Mouse (Mus musculus): Measurements from ENCODE around the gene Skap1. TPM values are rescaled to one million over a fixed set of nuclear protein-coding genes. Genes with fewer than 3 reads are reported as not detected.

The Skap1 gene
- polyA plus RNA-seq, 1 experiment from 2014 or later = 7.6 TPM

- DNase-seq (ENCODE audit: low spot score) = peak; percentile 82
These were observed 117.4 kb downstream of the Skap1 start for GRCm38 (mm10) chr11:96581604-96582384.

GRCm38 (mm10) chr11:96582595-96582994 is 118.2 kb downstream of the Skap1 start:
- Histone ChIP-seq H3K4me2 (ENCODE audit: low read length) (no peak overlapping the region), H3K27me3 (ENCODE audit: insufficient read depth, low read length) (no peaks in the 10 kb centered on the region), H3K4me1 (replicated peaks; ENCODE audit: insufficient read depth, low read length) (peaks cover 12% of the 10 kb centered on the region), H3K9ac (ENCODE audit: low read depth, low read length) (no peak overlapping the region), H3K4me3 (replicated peaks; ENCODE audit: low read depth, low read length) (no peak overlapping the region), H3K27ac (no peak overlapping the region), H3K9me3 (replicated peaks; ENCODE audit: low read length) (no peaks in the 10 kb centered on the region), H3K36me3 (ENCODE audit: insufficient read depth, low read length) (no peaks in the 10 kb centered on the region)
- DNase-seq (ENCODE audit: low spot score) (no peak), ATAC-seq (replicated peaks; ENCODE audit: low FRiP score, low read depth) (no peak)
- no peak for TF ChIP-seq CTCF (IDR thresholded peaks at IDR 0.05; ENCODE audit: low read depth)
- 27% methylated on average over 10 of the region's 10 CpGs for WGBS

More at GRCm38 (mm10) chr11:96581604-96582384, 117.4 kb downstream of the Skap1 start:
- WGBS = 42% methylated on average over 10 of the region's 10 CpGs
- Histone ChIP-seq H3K36me3 (ENCODE audit: insufficient read depth, low read length) (no peaks in the 10 kb centered on the region), H3K9ac (ENCODE audit: low read depth, low read length) (no peak overlapping the region), H3K27ac (no peak overlapping the region), H3K27me3 (ENCODE audit: insufficient read depth, low read length) (no peaks in the 10 kb centered on the region), H3K9me3 (replicated peaks; ENCODE audit: low read length) (no peaks in the 10 kb centered on the region), H3K4me1 (replicated peaks; ENCODE audit: insufficient read depth, low read length) (peaks cover 16% of the 10 kb centered on the region), H3K4me2 (ENCODE audit: low read length) (no peak overlapping the region), H3K4me3 (replicated peaks; ENCODE audit: low read depth, low read length) (no peak overlapping the region)
- TF ChIP-seq CTCF (IDR thresholded peaks at IDR 0.05; ENCODE audit: low read depth) = peak; percentile 79
- no peak for ATAC-seq (replicated peaks; ENCODE audit: low FRiP score, low read depth)

- 51% methylated on average over 3 of the region's 3 CpGs for WGBS
- no peak for TF ChIP-seq CTCF (IDR thresholded peaks at IDR 0.05; ENCODE audit: low read depth)
- Histone ChIP-seq H3K4me2 (ENCODE audit: low read length) (no peak overlapping the region), H3K9me3 (replicated peaks; ENCODE audit: low read length) (no peaks in the 10 kb centered on the region), H3K4me1 (replicated peaks; ENCODE audit: insufficient read depth, low read length) (no peaks in the 10 kb centered on the region), H3K9ac (ENCODE audit: low read depth, low read length) (no peak overlapping the region), H3K27ac (no peak overlapping the region), H3K27me3 (ENCODE audit: insufficient read depth, low read length) (no peaks in the 10 kb centered on the region), H3K36me3 (ENCODE audit: insufficient read depth, low read length) (no peaks in the 10 kb centered on the region), H3K4me3 (replicated peaks; ENCODE audit: low read depth, low read length) (no peak overlapping the region)
- DNase-seq (ENCODE audit: low spot score) = no peak
- ATAC-seq (replicated peaks; ENCODE audit: low FRiP score, low read depth) = no peak
These were observed 125.4 kb downstream of the Skap1 start for GRCm38 (mm10) chr11:96589828-96590227.

GRCm38 (mm10) chr11:96595890-96596289 is 131.5 kb downstream of the Skap1 start:
- no peaks in the 10 kb centered on the region for H3K9me3 ChIP-seq (replicated peaks; ENCODE audit: low read length)
- WGBS = 28% methylated on average over 12 of the region's 12 CpGs
- H3K27ac ChIP-seq = no peak overlapping the region
- no peaks in the 10 kb centered on the region for H3K36me3 ChIP-seq (ENCODE audit: insufficient read depth, low read length)
- no peaks in the 10 kb centered on the region for H3K27me3 ChIP-seq (ENCODE audit: insufficient read depth, low read length)
- ATAC-seq (replicated peaks; ENCODE audit: low FRiP score, low read depth) (no peak), DNase-seq (ENCODE audit: low spot score) (no peak)
- H3K4me3 ChIP-seq (replicated peaks; ENCODE audit: low read depth, low read length) = no peak overlapping the region
- TF ChIP-seq CTCF (IDR thresholded peaks at IDR 0.05; ENCODE audit: low read depth) = 0 out of 2 replicates have a peak, but pooled peaks have one; percentile 18
- H3K9ac ChIP-seq (ENCODE audit: low read depth, low read length) = no peak overlapping the region
- peak overlapping the region; percentile 38 for H3K4me2 ChIP-seq (ENCODE audit: low read length)
- H3K4me1 ChIP-seq (replicated peaks; ENCODE audit: insufficient read depth, low read length) = no peaks in the 10 kb centered on the region

- no peak overlapping the region for H3K9ac ChIP-seq (ENCODE audit: low read depth, low read length)
- ATAC-seq (replicated peaks; ENCODE audit: low FRiP score, low read depth) (no peak), DNase-seq (ENCODE audit: low spot score) (no peak)
- H3K4me2 ChIP-seq (ENCODE audit: low read length) = peak overlapping the region; percentile 38
- 21% methylated on average over 6 of the region's 6 CpGs for WGBS
- H3K4me1 ChIP-seq (replicated peaks; ENCODE audit: insufficient read depth, low read length) = no peaks in the 10 kb centered on the region
- no peaks in the 10 kb centered on the region for H3K27me3 ChIP-seq (ENCODE audit: insufficient read depth, low read length)
- no peak overlapping the region for H3K27ac ChIP-seq
- H3K36me3 ChIP-seq (ENCODE audit: insufficient read depth, low read length) = no peaks in the 10 kb centered on the region
- TF ChIP-seq CTCF (IDR thresholded peaks at IDR 0.05; ENCODE audit: low read depth) = no peak
- H3K4me3 ChIP-seq (replicated peaks; ENCODE audit: low read depth, low read length) = no peak overlapping the region
- H3K9me3 ChIP-seq (replicated peaks; ENCODE audit: low read length) = no peaks in the 10 kb centered on the region
These were observed 131.9 kb downstream of the Skap1 start for GRCm38 (mm10) chr11:96596301-96596700.

GRCm38 (mm10) chr11:96602806-96603205 is 138.4 kb downstream of the Skap1 start:
- 77% methylated on average over 3 of the region's 3 CpGs for WGBS
- ATAC-seq (replicated peaks; ENCODE audit: low FRiP score, low read depth) (no peak), DNase-seq (ENCODE audit: low spot score) (no peak)
- Histone ChIP-seq H3K36me3 (ENCODE audit: insufficient read depth, low read length) (no peaks in the 10 kb centered on the region), H3K27me3 (ENCODE audit: insufficient read depth, low read length) (no peaks in the 10 kb centered on the region), H3K4me1 (replicated peaks; ENCODE audit: insufficient read depth, low read length) (peaks cover 7% of the 10 kb centered on the region; the same call in 1 of the 2 replicates), H3K27ac (no peak overlapping the region), H3K9me3 (replicated peaks; ENCODE audit: low read length) (no peaks in the 10 kb centered on the region), H3K4me3 (replicated peaks; ENCODE audit: low read depth, low read length) (no peak overlapping the region), H3K9ac (ENCODE audit: low read depth, low read length) (no peak overlapping the region), H3K4me2 (ENCODE audit: low read length) (no peak overlapping the region)
- no peak for TF ChIP-seq CTCF (IDR thresholded peaks at IDR 0.05; ENCODE audit: low read depth)

Data from kidney, postnatal 0 days (tissue).